ENCODE assay signal across 26 mouse cellular contexts in the genomic region with DNA sequence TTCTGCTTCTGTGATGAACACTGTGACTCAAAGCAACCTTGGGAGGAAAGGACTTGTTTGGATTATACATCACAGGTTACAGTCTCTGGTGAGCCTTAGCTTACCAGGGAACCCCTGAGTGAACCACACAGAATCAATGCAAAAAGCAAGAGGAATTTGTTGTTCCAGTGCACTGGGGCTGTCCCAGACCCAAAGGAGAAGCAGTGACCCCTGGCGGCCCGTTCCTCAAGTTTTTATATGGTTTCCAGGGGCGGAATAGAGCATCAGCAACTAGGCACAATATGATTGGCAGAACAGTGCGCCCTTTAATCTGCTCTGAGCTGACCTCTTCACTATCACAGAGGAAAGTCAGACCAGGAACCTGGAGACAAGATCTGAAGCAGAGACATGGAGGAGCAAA. TPM values are rescaled to one million over a fixed set of nuclear protein-coding genes. Genes with fewer than 3 reads are reported as not detected.
DNase-seq lines count a peak whose midpoint lies in the region; ATAC-seq and TF ChIP-seq lines count a peak whose summit lies in the region.
"Had no signal": no experiment of that assay in that cellular context is flagged by ENCODE, and none has a peak within 500 bp of the region (broad histone marks: within the 10 kb centered on the region; RNA-seq: fewer than 3 reads in every experiment).

No protein-coding gene starts in this region.

- no peak overlapping the region for H3K9ac ChIP-seq in hindbrain, postnatal 0 days (replicated peaks; ENCODE audit: low read length)
- H3K9ac ChIP-seq in hindbrain, embryonic 13.5 days = no peak overlapping the region
- no peak overlapping the region for H3K9ac ChIP-seq in lung, embryonic 14.5 days
- H3K9ac ChIP-seq in ES-Bruce4 (ENCODE audit: low read depth, poor library complexity, severe bottlenecking) = no peak overlapping the region
- H3K9ac ChIP-seq: embryonic facial prominence, embryonic 13.5 days; forebrain, embryonic 15.5 days; kidney, embryonic 15.5 days; liver, embryonic 15.5 days; midbrain, embryonic 15.5 days had no signal

- TF ChIP-seq EP300 in ES-Bruce4 (IDR thresholded peaks at IDR 0.05; ENCODE audit: insufficient read depth, low read depth, low read length) = no peak

- WGBS in hindbrain, postnatal 0 days = 68% methylated on average over 4 of the region's 4 CpGs
- 63% methylated on average over 4 of the region's 4 CpGs for WGBS in hindbrain, embryonic 13.5 days
- 64% methylated on average over 4 of the region's 4 CpGs for WGBS in lung, embryonic 14.5 days

- no peak overlapping the region for H3K27ac ChIP-seq in hindbrain, postnatal 0 days
- H3K27ac ChIP-seq in hindbrain, embryonic 13.5 days = no peak overlapping the region
- H3K27ac ChIP-seq in lung, embryonic 14.5 days (ENCODE audit: low read depth) = no peak overlapping the region
- H3K27ac ChIP-seq in ES-Bruce4 (ENCODE audit: insufficient read depth, low read length) = no peak overlapping the region
- H3K27ac ChIP-seq: embryonic facial prominence, embryonic 13.5 days; forebrain, embryonic 10.5 days; forebrain, embryonic 15.5 days; kidney, embryonic 15.5 days; liver, embryonic 15.5 days; midbrain, embryonic 10.5 days; midbrain, embryonic 15.5 days had no signal

- H3K27me3 ChIP-seq in hindbrain, postnatal 0 days (ENCODE audit: insufficient read depth, low read length) = no peaks in the 10 kb centered on the region
- no peaks in the 10 kb centered on the region for H3K27me3 ChIP-seq in hindbrain, embryonic 13.5 days
- no peaks in the 10 kb centered on the region for H3K27me3 ChIP-seq in lung, embryonic 14.5 days (ENCODE audit: insufficient read depth, low read length)
- H3K27me3 ChIP-seq in ES-Bruce4 (ENCODE audit: control insufficient read depth, insufficient read depth, low read length, poor library complexity, severe bottlenecking) = no peaks in the 10 kb centered on the region
- H3K27me3 ChIP-seq: forebrain, embryonic 15.5 days; midbrain, embryonic 15.5 days had no signal

- peaks cover 5% of the 10 kb centered on the region; the same call in 1 of the 2 replicates for H3K4me1 ChIP-seq in hindbrain, postnatal 0 days (ENCODE audit: insufficient read depth, low read length)
- peaks cover 8% of the 10 kb centered on the region for H3K4me1 ChIP-seq in hindbrain, embryonic 13.5 days (replicated peaks)
- H3K4me1 ChIP-seq in lung, embryonic 14.5 days (ENCODE audit: insufficient read depth) = no peaks in the 10 kb centered on the region
- peaks cover 4% of the 10 kb centered on the region for H3K4me1 ChIP-seq in ES-Bruce4 (ENCODE audit: control insufficient read depth, insufficient read depth, low read length)

- TF ChIP-seq POLR2A in ES-Bruce4 (IDR thresholded peaks at IDR 0.05; ENCODE audit: insufficient read depth, low read length) = no peak

- no peak overlapping the region for H3K4me2 ChIP-seq in hindbrain, postnatal 0 days (ENCODE audit: low read depth, low read length)
- H3K4me2 ChIP-seq in hindbrain, embryonic 13.5 days = no peak overlapping the region
- no peak overlapping the region for H3K4me2 ChIP-seq in lung, embryonic 14.5 days
- H3K4me2 ChIP-seq: embryonic facial prominence, embryonic 13.5 days; forebrain, embryonic 15.5 days; kidney, embryonic 15.5 days; liver, embryonic 15.5 days; midbrain, embryonic 15.5 days had no signal

- no peaks in the 10 kb centered on the region for H3K36me3 ChIP-seq in hindbrain, postnatal 0 days (ENCODE audit: insufficient read depth, low read length)
- no peaks in the 10 kb centered on the region for H3K36me3 ChIP-seq in hindbrain, embryonic 13.5 days
- no peaks in the 10 kb centered on the region for H3K36me3 ChIP-seq in lung, embryonic 14.5 days (ENCODE audit: insufficient read depth)
- H3K36me3 ChIP-seq in ES-Bruce4 (ENCODE audit: control insufficient read depth, insufficient read depth, low read length, poor library complexity, severe bottlenecking) = no peaks in the 10 kb centered on the region
- H3K36me3 ChIP-seq: embryonic facial prominence, embryonic 13.5 days; forebrain, embryonic 10.5 days; forebrain, embryonic 15.5 days; kidney, embryonic 15.5 days; liver, embryonic 15.5 days; midbrain, embryonic 10.5 days; midbrain, embryonic 15.5 days had no signal

- DNase-seq in hindbrain, postnatal 0 days (ENCODE audit: low spot score) = no peak
- no peak for DNase-seq in lung, embryonic 14.5 days
- DNase-seq in lung, postnatal 4 days = no peak
- peak; percentile 26 for DNase-seq in A20 (ENCODE audit: low read depth, low spot score)
- DNase-seq in spleen, postnatal 14 days (ENCODE audit: low spot score in 2 of 2) = no peak
- no peak for DNase-seq in cerebellum, postnatal 14 days
- DNase-seq: adrenal gland, adult 8-10 months; cerebellum, adult 8-10 months; gastrocnemius, postnatal 10 days; heart, postnatal 14 days; kidney, adult 18-20 months; kidney, postnatal 25 days; left cerebral cortex, postnatal 4 days; lung, postnatal 10 days; right cerebral cortex, postnatal 25 days; thymus, adult 18-20 months had no signal

- H3K9me3 ChIP-seq in hindbrain, postnatal 0 days (ENCODE audit: low read length) = no peaks in the 10 kb centered on the region
- no peaks in the 10 kb centered on the region for H3K9me3 ChIP-seq in hindbrain, embryonic 13.5 days
- no peaks in the 10 kb centered on the region for H3K9me3 ChIP-seq in lung, embryonic 14.5 days (ENCODE audit: low read depth, low read length)
- no peaks in the 10 kb centered on the region for H3K9me3 ChIP-seq in ES-Bruce4 (replicated peaks; ENCODE audit: control insufficient read depth, insufficient read depth, low read length, poor library complexity, severe bottlenecking)
- H3K9me3 ChIP-seq: embryonic facial prominence, embryonic 13.5 days; forebrain, embryonic 10.5 days; forebrain, embryonic 15.5 days; kidney, embryonic 15.5 days; liver, embryonic 15.5 days; midbrain, embryonic 10.5 days; midbrain, embryonic 15.5 days had no signal

- peak; percentile 11; the same call in 1 of the 2 replicates for TF ChIP-seq CTCF in hindbrain, postnatal 0 days (IDR thresholded peaks at IDR 0.05; ENCODE audit: low read depth)
- TF ChIP-seq CTCF in lung, embryonic 14.5 days (IDR thresholded peaks at IDR 0.05; ENCODE audit: low read depth) = peak; percentile 12; the same call in 1 of the 2 replicates
- peak; percentile 48 for TF ChIP-seq CTCF in ES-Bruce4 (IDR thresholded peaks at IDR 0.05; ENCODE audit: low read depth, low read length)

- ATAC-seq in hindbrain, postnatal 0 days = no peak
- ATAC-seq in hindbrain, embryonic 13.5 days (ENCODE audit: low FRiP score) = no peak
- ATAC-seq in lung, embryonic 14.5 days (ENCODE audit: insufficient read depth) = no peak
- ATAC-seq: forebrain, embryonic 15.5 days; midbrain, embryonic 15.5 days had no signal

- no peak overlapping the region for H3K4me3 ChIP-seq in hindbrain, postnatal 0 days (ENCODE audit: low read length)
- no peak overlapping the region for H3K4me3 ChIP-seq in hindbrain, embryonic 13.5 days
- H3K4me3 ChIP-seq in lung, embryonic 14.5 days (ENCODE audit: low read depth, low read length) = no peak overlapping the region
- no peak overlapping the region for H3K4me3 ChIP-seq in ES-Bruce4 (ENCODE audit: low read depth, low read length)
- H3K4me3 ChIP-seq: embryonic facial prominence, embryonic 13.5 days; forebrain, embryonic 10.5 days; forebrain, embryonic 15.5 days; kidney, embryonic 15.5 days; liver, embryonic 15.5 days; midbrain, embryonic 10.5 days; midbrain, embryonic 15.5 days had no signal

RNA-seq across cellular contexts. Expression of gene Ccdc61, which starts 6.0 kb away (rescaled TPM):
- total RNA-seq in hindbrain, postnatal 0 days (2014; rRNA removed) = 22.0 and 31.5 TPM in 2 replicates
- polyA plus RNA-seq in hindbrain, postnatal 0 days (2015; fragmentation: Nextera tagmentation; extraction: Ambion mirVana) = 32.9 and 35.2 TPM in 2 replicates
- 23.5 and 23.6 TPM in 2 replicates for polyA plus RNA-seq in hindbrain, embryonic 13.5 days (2015; fragmentation: Nextera tagmentation; extraction: Ambion mirVana)
- 20.4 and 24.7 TPM in 2 replicates for polyA plus RNA-seq in lung, embryonic 14.5 days (2014; fragmentation: Nextera tagmentation; extraction: Ambion mirVana)
- 36.4 and 39.9 TPM in 2 replicates for polyA plus RNA-seq in ES-Bruce4 (2011; ENCODE audit: insufficient read depth, insufficient read length, low read depth, missing spikeins)

RNA-seq across cellular contexts. Expression of gene Nova2, which starts 9.4 kb away (rescaled TPM):
- 18.3 and 19.8 TPM in 2 replicates for total RNA-seq in hindbrain, postnatal 0 days (2014; rRNA removed)
- 9.2 and 9.7 TPM in 2 replicates for polyA plus RNA-seq in hindbrain, postnatal 0 days (2015; fragmentation: Nextera tagmentation; extraction: Ambion mirVana)
- polyA plus RNA-seq in hindbrain, embryonic 13.5 days (2015; fragmentation: Nextera tagmentation; extraction: Ambion mirVana) = 14.9 and 15.8 TPM in 2 replicates
- 1.2 TPM in 2 replicates for polyA plus RNA-seq in lung, embryonic 14.5 days (2014; fragmentation: Nextera tagmentation; extraction: Ambion mirVana)
- 7.5 TPM in 2 replicates for polyA plus RNA-seq in ES-Bruce4 (2011; ENCODE audit: insufficient read depth, insufficient read length, low read depth, missing spikeins)
- total RNA-seq: neutrophil, adult 5-6 weeks had no signal

RNA-seq across cellular contexts. Expression of gene Pglyrp1, which starts 45.1 kb away (rescaled TPM):
- total RNA-seq in hindbrain, postnatal 0 days (2014; rRNA removed) = 29.7 and 30.2 TPM in 2 replicates
- polyA plus RNA-seq in hindbrain, postnatal 0 days (2015; fragmentation: Nextera tagmentation; extraction: Ambion mirVana) = 29.1 and 30.0 TPM in 2 replicates
- polyA plus RNA-seq in hindbrain, embryonic 13.5 days (2015; fragmentation: Nextera tagmentation; extraction: Ambion mirVana) = 13.7 TPM in 2 replicates
- polyA plus RNA-seq in lung, embryonic 14.5 days (2014; fragmentation: Nextera tagmentation; extraction: Ambion mirVana) = 2.5 and 2.6 TPM in 2 replicates
- 1.8 and 3.1 TPM in 2 replicates for polyA plus RNA-seq in ES-Bruce4 (2011; ENCODE audit: insufficient read depth, insufficient read length, low read depth, missing spikeins)
